Mouse (Mus musculus) forebrain, embryonic 15.5 days (tissue): ENCODE measurements around the gene Zfp933. TPM values are rescaled to one million over a fixed set of nuclear protein-coding genes. Genes with fewer than 3 reads are reported as not detected.
A peak's percentile ranks its signal among the peaks of the same experiment; 100 is the strongest.

ENCODE experiments used
- ATAC-seq: fragments of 200-750 bp; cut with Nextera tagmentation; replicated peaks from 2 replicates; pipeline ENCODE4 v1.8.0; 2017; ENCODE audit warnings: mild to moderate bottlenecking, moderate TSS enrichment, moderate library complexity
- H3K27ac ChIP-seq: fragments of 300-500 bp; sonication (generic); replicated peaks from 2 replicates; pipeline ENCODE4 v1.5.1; 2015; ENCODE audit warnings: mild to moderate bottlenecking, inconsistent platforms
- H3K27me3 ChIP-seq: fragments of 300-500 bp; sonication (generic); 2 replicates; pipeline ENCODE4 v1.6.1; 2015; ENCODE audit warnings: inconsistent platforms
- H3K36me3 ChIP-seq: fragments of 300-500 bp; sonication (generic); 2 replicates; pipeline ENCODE4 v1.6.1; 2015; ENCODE audit warnings: mild to moderate bottlenecking, inconsistent platforms
- H3K4me1 ChIP-seq: fragments of 300-500 bp; sonication (generic); 2 replicates; pipeline ENCODE4 v1.6.1; 2015; ENCODE audit warnings: inconsistent platforms
- H3K4me2 ChIP-seq: fragments of 300-500 bp; sonication (generic); replicated peaks from 2 replicates; pipeline ENCODE4 v1.6.1; 2015; ENCODE audit warnings: mild to moderate bottlenecking, inconsistent platforms
- H3K4me3 ChIP-seq: fragments of 300-500 bp; sonication (generic); 2 replicates; pipeline ENCODE4 v1.5.1; 2015; ENCODE audit warnings: mild to moderate bottlenecking, inconsistent platforms
- H3K9ac ChIP-seq: fragments of 300-500 bp; sonication (generic); replicated peaks from 2 replicates; pipeline ENCODE4 v1.6.1; 2015; ENCODE audit warnings: mild to moderate bottlenecking, inconsistent platforms
- H3K9me3 ChIP-seq: fragments of 300-500 bp; sonication (generic); 2 replicates; pipeline ENCODE4 v1.6.1; 2016; ENCODE audit warnings: inconsistent platforms
- WGBS: fragments of 180-500 bp; shearing (Covaris S2); methylation state at CpG from one replicate; pipeline ENCODE4 v1.1.7; 2015; ENCODE audit warnings: mixed read lengths; 5-methylcytosine and 5-hydroxymethylcytosine counted together
- polyA plus RNA-seq: library from polyadenylated mRNA; unstranded; fragments of >200 nt; fragmentation: Nextera tagmentation; extraction: Ambion mirVana; gene quantifications from 2 replicates; pipeline ENCODE4 v1.2.1, GENCODE M21; 2015

Gene Zfp933
- 8.3 and 10.7 TPM in 2 replicates for polyA plus RNA-seq

GRCm38 (mm10) chr4:147847614-147848583 is at the start of gene Zfp933:
TSS of gene Zfp933 (minus strand) at chr4:147848366.
- H3K4me3 ChIP-seq = peak within 1 kb of the TSS; percentile 79
- peaks cover 18% of the 10 kb centered on the region for H3K36me3 ChIP-seq
- peaks cover 12% of the 10 kb centered on the region for H3K4me1 ChIP-seq
- no peaks in the 10 kb centered on the region for H3K27me3 ChIP-seq
- peaks cover 5% of the 10 kb centered on the region; the same call in 1 of the 2 replicates for H3K9me3 ChIP-seq
- H3K4me2 ChIP-seq = peak within 1 kb of the TSS; percentile 72
- WGBS = 2% methylated on average over 23 of the region's 23 CpGs
- ATAC-seq = peak; percentile 90
- H3K27ac ChIP-seq = no peak within 1 kb of the TSS
- H3K9ac ChIP-seq = peak within 1 kb of the TSS; percentile 75

- 89% methylated on average over 3 of the region's 3 CpGs for WGBS
- Histone ChIP-seq H3K36me3 (peaks cover 81% of the 10 kb centered on the region), H3K9ac (no peak overlapping the region), H3K4me3 (no peak overlapping the region), H3K27me3 (no peaks in the 10 kb centered on the region), H3K4me2 (no peak overlapping the region), H3K27ac (no peak overlapping the region), H3K4me1 (peaks cover 3% of the 10 kb centered on the region; the same call in 1 of the 2 replicates), H3K9me3 (no peaks in the 10 kb centered on the region)
- no peak for ATAC-seq
Measured at GRCm38 (mm10) chr4:147897348-147897747, 49.2 kb upstream of the Zfp933 start.

- Histone ChIP-seq H3K9me3 (no peaks in the 10 kb centered on the region), H3K36me3 (peaks cover 80% of the 10 kb centered on the region), H3K27me3 (no peaks in the 10 kb centered on the region), H3K27ac (no peak overlapping the region), H3K9ac (no peak overlapping the region), H3K4me2 (no peak overlapping the region), H3K4me3 (no peak overlapping the region), H3K4me1 (peaks cover 3% of the 10 kb centered on the region; the same call in 1 of the 2 replicates)
- 83% methylated on average over 1 of the region's 1 CpGs for WGBS
- no peak for ATAC-seq
Measured at GRCm38 (mm10) chr4:147896411-147896810, 48.2 kb upstream of the Zfp933 start.

- Histone ChIP-seq H3K36me3 (peaks cover 85% of the 10 kb centered on the region), H3K9ac (no peak overlapping the region), H3K27me3 (no peaks in the 10 kb centered on the region), H3K4me2 (no peak overlapping the region), H3K4me3 (no peak overlapping the region), H3K9me3 (no peaks in the 10 kb centered on the region), H3K4me1 (peaks cover 3% of the 10 kb centered on the region; the same call in 1 of the 2 replicates), H3K27ac (no peak overlapping the region)
- no peak for ATAC-seq
- WGBS = 91% methylated on average over 4 of the region's 4 CpGs
Measured at GRCm38 (mm10) chr4:147895815-147896330, 47.7 kb upstream of the Zfp933 start.

- Histone ChIP-seq H3K27ac (no peak overlapping the region), H3K4me1 (no peaks in the 10 kb centered on the region), H3K9ac (no peak overlapping the region), H3K36me3 (peaks cover 83% of the 10 kb centered on the region), H3K27me3 (no peaks in the 10 kb centered on the region), H3K4me3 (no peak overlapping the region), H3K9me3 (no peaks in the 10 kb centered on the region), H3K4me2 (no peak overlapping the region)
- ATAC-seq = no peak
- WGBS = 93% methylated on average over 6 of the region's 6 CpGs
Measured at GRCm38 (mm10) chr4:147890341-147890740, 42.2 kb upstream of the Zfp933 start.

- 87% methylated on average over 4 of the region's 4 CpGs for WGBS
- Histone ChIP-seq H3K4me2 (no peak overlapping the region), H3K27ac (no peak overlapping the region), H3K36me3 (peaks cover 84% of the 10 kb centered on the region), H3K4me1 (no peaks in the 10 kb centered on the region), H3K9me3 (no peaks in the 10 kb centered on the region), H3K9ac (no peak overlapping the region), H3K4me3 (no peak overlapping the region), H3K27me3 (no peaks in the 10 kb centered on the region)
- ATAC-seq = no peak
Measured at GRCm38 (mm10) chr4:147888237-147888636, 40.1 kb upstream of the Zfp933 start.

GRCm38 (mm10) chr4:147887277-147887676 is 39.1 kb upstream of the Zfp933 start:
- peaks cover 88% of the 10 kb centered on the region for H3K36me3 ChIP-seq
- no peak overlapping the region for H3K4me3 ChIP-seq
- H3K27ac ChIP-seq = no peak overlapping the region
- no peaks in the 10 kb centered on the region for H3K4me1 ChIP-seq
- WGBS = 94% methylated on average over 7 of the region's 7 CpGs
- no peak overlapping the region for H3K9ac ChIP-seq
- no peak for ATAC-seq
- H3K9me3 ChIP-seq = no peaks in the 10 kb centered on the region
- H3K27me3 ChIP-seq = no peaks in the 10 kb centered on the region
- no peak overlapping the region for H3K4me2 ChIP-seq

GRCm38 (mm10) chr4:147886158-147886557 is 38.0 kb upstream of the Zfp933 start:
- no peak for ATAC-seq
- H3K27ac ChIP-seq = no peak overlapping the region
- WGBS = 93% methylated on average over 12 of the region's 12 CpGs
- no peak overlapping the region for H3K4me3 ChIP-seq
- no peak overlapping the region for H3K4me2 ChIP-seq
- no peak overlapping the region for H3K9ac ChIP-seq
- no peaks in the 10 kb centered on the region for H3K4me1 ChIP-seq
- peaks cover 91% of the 10 kb centered on the region for H3K36me3 ChIP-seq
- no peaks in the 10 kb centered on the region for H3K9me3 ChIP-seq
- no peaks in the 10 kb centered on the region for H3K27me3 ChIP-seq

- H3K9me3 ChIP-seq = no peaks in the 10 kb centered on the region
- H3K27ac ChIP-seq = no peak overlapping the region
- no peak for ATAC-seq
- no peak overlapping the region for H3K4me3 ChIP-seq
- H3K27me3 ChIP-seq = no peaks in the 10 kb centered on the region
- peaks cover 92% of the 10 kb centered on the region for H3K36me3 ChIP-seq
- no peak overlapping the region for H3K4me2 ChIP-seq
- H3K9ac ChIP-seq = no peak overlapping the region
- no peaks in the 10 kb centered on the region for H3K4me1 ChIP-seq
- WGBS = 80% methylated on average over 3 of the region's 3 CpGs
Measured at GRCm38 (mm10) chr4:147884138-147884537, 36.0 kb upstream of the Zfp933 start.

GRCm38 (mm10) chr4:147883041-147883440 is 34.9 kb upstream of the Zfp933 start:
- H3K4me3 ChIP-seq = no peak overlapping the region
- no peaks in the 10 kb centered on the region for H3K4me1 ChIP-seq
- H3K27me3 ChIP-seq = no peaks in the 10 kb centered on the region
- no peak overlapping the region for H3K4me2 ChIP-seq
- H3K27ac ChIP-seq = no peak overlapping the region
- H3K36me3 ChIP-seq = peaks cover 93% of the 10 kb centered on the region
- H3K9me3 ChIP-seq = no peaks in the 10 kb centered on the region
- 86% methylated on average over 6 of the region's 6 CpGs for WGBS
- ATAC-seq = no peak
- no peak overlapping the region for H3K9ac ChIP-seq

- Histone ChIP-seq H3K9me3 (no peaks in the 10 kb centered on the region), H3K36me3 (peaks cover 89% of the 10 kb centered on the region), H3K4me1 (no peaks in the 10 kb centered on the region), H3K4me3 (no peak overlapping the region), H3K27ac (no peak overlapping the region), H3K4me2 (no peak overlapping the region), H3K9ac (no peak overlapping the region), H3K27me3 (no peaks in the 10 kb centered on the region)
- no peak for ATAC-seq
- WGBS = 92% methylated on average over 7 of the region's 7 CpGs
Measured at GRCm38 (mm10) chr4:147881792-147882191, 33.6 kb upstream of the Zfp933 start.

- H3K4me2 ChIP-seq = no peak overlapping the region
- 67% methylated on average over 5 of the region's 5 CpGs for WGBS
- no peak for ATAC-seq
Measured at GRCm38 (mm10) chr4:147879865-147880264, 31.7 kb upstream of the Zfp933 start.

More at GRCm38 (mm10) chr4:147879865-147880264, 31.7 kb upstream of the Zfp933 start:
- H3K27ac ChIP-seq = no peak overlapping the region
- H3K4me3 ChIP-seq = no peak overlapping the region
- no peaks in the 10 kb centered on the region for H3K4me1 ChIP-seq
- no peaks in the 10 kb centered on the region for H3K27me3 ChIP-seq
- H3K36me3 ChIP-seq = peaks cover 90% of the 10 kb centered on the region
- H3K9me3 ChIP-seq = no peaks in the 10 kb centered on the region
- H3K9ac ChIP-seq = no peak overlapping the region
